Mouse (Mus musculus) spleen, postnatal 14 days (tissue): Measurements from ENCODE around the gene Kmt2b.

Experiments used
- DNase-seq, 2 experiments: peaks; one replicate each; pipeline ENCODE4 v3.0.0; 2021 to 2022; ENCODE audit warnings: low spot score in 2 of 2

Gene Kmt2b

GRCm38 (mm10) chr7:30600651-30601050, 12.1 kb upstream of the Kmt2b start:
- DNase-seq = no peak

GRCm38 (mm10) chr7:30599933-30600353, 11.4 kb upstream of the Kmt2b start:
- peak; percentile 61 to 67 for DNase-seq

GRCm38 (mm10) chr7:30598786-30599185, 10.3 kb upstream of the Kmt2b start, which contains the start of gene Zbtb32:
TSS of gene Zbtb32 (minus strand) at chr7:30598909.
- no peak for DNase-seq

- DNase-seq = no peak
These were observed 8.3 kb upstream of the Kmt2b start for GRCm38 (mm10) chr7:30596811-30597210.

- no peak for DNase-seq
These were observed 7.6 kb upstream of the Kmt2b start for GRCm38 (mm10) chr7:30596093-30596492.

GRCm38 (mm10) chr7:30594510-30595024, 6.0 kb upstream of the Kmt2b start:
- DNase-seq = no peak

- no peak for DNase-seq
These were observed 5.3 kb upstream of the Kmt2b start for GRCm38 (mm10) chr7:30593579-30594509.

GRCm38 (mm10) chr7:30592772-30593423, 4.4 kb upstream of the Kmt2b start:
- no peak for DNase-seq

- no peak for DNase-seq
These were observed 3.1 kb upstream of the Kmt2b start for GRCm38 (mm10) chr7:30591605-30591951.

- no peak for DNase-seq
These were observed 2.5 kb upstream of the Kmt2b start for GRCm38 (mm10) chr7:30590927-30591604.

GRCm38 (mm10) chr7:30589435-30590301, 1.1 kb upstream of the Kmt2b start:
- DNase-seq = peak; percentile 69 to 79

- peak; percentile 29 to 47 for DNase-seq
These were observed 471 bp downstream of the Kmt2b start for GRCm38 (mm10) chr7:30587842-30588667.

GRCm38 (mm10) chr7:30586455-30587020, 2.0 kb downstream of the Kmt2b start:
- DNase-seq = no peak

GRCm38 (mm10) chr7:30585170-30585569, 3.4 kb downstream of the Kmt2b start:
- DNase-seq = no peak

GRCm38 (mm10) chr7:30584339-30584738, 4.2 kb downstream of the Kmt2b start:
- DNase-seq = no peak

GRCm38 (mm10) chr7:30581547-30581946, 7.0 kb downstream of the Kmt2b start:
- no peak for DNase-seq

GRCm38 (mm10) chr7:30579950-30580349, 8.6 kb downstream of the Kmt2b start:
- DNase-seq = no peak

- peak in 1 of 2 experiments; percentile 49 for DNase-seq
These were observed 15.6 kb downstream of the Kmt2b start for GRCm38 (mm10) chr7:30572969-30573368.

GRCm38 (mm10) chr7:30572389-30572788, 16.1 kb downstream of the Kmt2b start:
- DNase-seq = no peak

- DNase-seq = no peak
These were observed 21.0 kb downstream of the Kmt2b start for GRCm38 (mm10) chr7:30567555-30567954.
